Mouse (Mus musculus) adipose tissue, adult 10 weeks (tissue): ENCODE data around the gene Mt2. TPM values are rescaled to one million over a fixed set of nuclear protein-coding genes. Genes with fewer than 3 reads are reported as not detected.

Experiments used
- polyA plus RNA-seq: library from polyadenylated mRNA; stranded (reverse); fragments of 350-450 nt; fragmentation: Illumina TruSeq; extraction: RNeasy Lipid Tissue Mini Kit (QIAGEN cat#74804); gene quantifications from one replicate; pipeline ENCODE4 v1.2.3, GENCODE M21; 2014; ENCODE audit warnings: low read depth, low replicate concordance

The Mt2 gene
- 456 TPM for polyA plus RNA-seq

GRCm38 (mm10) chr8:94172075-94172808 is at the start of gene Mt2:
Mt2 (plus strand) TSS chr8:94172664.

GRCm38 (mm10) chr8:94136933-94137332 is 35.5 kb upstream of the Mt2 start, which contains the start of gene Mt4:
Mt4 (plus strand) TSS chr8:94137197.

GRCm38 (mm10) chr8:94152513-94153300 is 19.8 kb upstream of the Mt2 start, which contains the start of gene Mt3:
Mt3 (plus strand) TSS chr8:94152607.

GRCm38 (mm10) chr8:94178857-94179712 is 6.6 kb downstream of the Mt2 start, which contains the start of gene Mt1:
Mt1 (plus strand) TSS chr8:94179082.

GRCm38 (mm10) chr8:94214252-94215173 is 42.0 kb downstream of the Mt2 start, which contains the start of gene Nup93:
Nup93 (plus strand) TSS chr8:94214564.

Other genes with a start within 250 kb of the Mt2 start
- 96.0 TPM for gene Amfr, start 159.8 kb upstream of the Mt2 start, polyA plus RNA-seq
- gene Nudt21, start 135.6 kb upstream of the Mt2 start, polyA plus RNA-seq = 30.6 TPM
- gene Ogfod1, start 135.5 kb upstream of the Mt2 start, polyA plus RNA-seq = 15.9 TPM
- gene Bbs2, start 73.7 kb upstream of the Mt2 start, polyA plus RNA-seq = 25.3 TPM
- not detected for gene Mt4, start 35.5 kb upstream of the Mt2 start, polyA plus RNA-seq
- gene Mt3, start 20.1 kb upstream of the Mt2 start, polyA plus RNA-seq = 28.4 TPM
- gene Mt1, start 6.4 kb downstream of the Mt2 start, polyA plus RNA-seq = 565 TPM
- 21.7 TPM for gene Nup93, start 41.9 kb downstream of the Mt2 start, polyA plus RNA-seq
- gene Slc12a3, start 156.5 kb downstream of the Mt2 start, polyA plus RNA-seq = 1.6 TPM
- gene Herpud1, start 213.8 kb downstream of the Mt2 start, polyA plus RNA-seq = 131 TPM